Mouse (Mus musculus): Measurements from ENCODE around the gene Tiam2. TPM values are rescaled to one million over a fixed set of nuclear protein-coding genes. Genes with fewer than 3 reads are reported as not detected.

Gene Tiam2
- total and polyA plus RNA-seq, 3 experiments, result 0.42 to 1.9 TPM; not detected in 1

DNA sequence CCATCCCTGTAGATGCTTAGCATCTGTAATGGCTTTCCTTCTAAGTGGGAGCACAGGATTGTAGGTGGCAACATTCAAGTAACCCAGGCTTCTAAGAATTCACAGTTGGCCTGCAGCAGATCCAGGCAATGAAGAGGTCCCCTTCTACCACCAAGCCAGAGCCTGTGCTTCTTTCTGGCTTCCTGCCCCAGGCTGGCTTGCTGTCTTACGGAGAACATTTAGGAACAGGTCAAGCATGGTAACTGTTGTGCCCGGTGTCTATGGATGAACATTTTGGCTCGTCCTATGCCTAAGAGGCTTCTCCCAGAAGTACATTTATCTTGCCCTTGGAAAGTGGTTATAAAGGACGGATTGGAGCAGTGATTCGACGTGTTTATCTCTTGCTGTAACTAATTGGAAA lies 165.3 kb downstream of the Tiam2 start:
- no peak overlapping the region for H3K4me3 ChIP-seq (ENCODE audit: control insufficient read depth in 1 of 2, insufficient read depth in 1 of 2, low read depth in 2 of 2, low read length in 2 of 2)
- H3K79me2 ChIP-seq (ENCODE audit: control insufficient read depth, insufficient read depth, low read length, poor library complexity), result no peaks in the 10 kb centered on the region
- H3K27ac ChIP-seq (ENCODE audit: control insufficient read depth, low read depth, low read length), result no peak overlapping the region
- TF ChIP-seq CHD2 (IDR thresholded peaks at IDR 0.05; ENCODE audit: low read length) (no peak), RAD21 (IDR thresholded peaks at IDR 0.05; ENCODE audit: low read depth, low read length) (no peak), CTCF (IDR thresholded peaks at IDR 0.05 in 2 of 3, conservative IDR thresholded peaks at IDR 0.05 in 1 of 3; ENCODE audit: control insufficient read depth in 1 of 3, insufficient read depth in 1 of 3, low read depth in 2 of 3, low read length in 3 of 3, poor library complexity in 1 of 3, severe bottlenecking in 1 of 3) (no peak), POLR2A (IDR thresholded peaks at IDR 0.05; ENCODE audit: control insufficient read depth in 1 of 2, insufficient read depth in 1 of 2, low read depth in 1 of 2, low read length in 2 of 2, poor library complexity in 1 of 2) (no peak), ZKSCAN1 (IDR thresholded peaks at IDR 0.05; ENCODE audit: low read depth, low read length) (no peak), ELF1 (IDR thresholded peaks at IDR 0.05; ENCODE audit: low read depth, low read length) (no peak), POLR2AphosphoS5 (IDR thresholded peaks at IDR 0.05; ENCODE audit: borderline replicate concordance, low read depth, low read length) (no peak), ZC3H11A (IDR thresholded peaks at IDR 0.05; ENCODE audit: low read depth, low read length) (no peak), MEF2A (IDR thresholded peaks at IDR 0.05; ENCODE audit: extremely low read depth, insufficient replicate concordance, low read depth, low read length, poor library complexity, severe bottlenecking) (no peak), UBTF (IDR thresholded peaks at IDR 0.05; ENCODE audit: borderline replicate concordance, insufficient read depth, low read depth, low read length) (no peak), TCF12 (IDR thresholded peaks at IDR 0.05; ENCODE audit: low read depth, low read length) (no peak), GABPA (IDR thresholded peaks at IDR 0.05; ENCODE audit: low read depth, low read length) (no peak), ETS1 (IDR thresholded peaks at IDR 0.05; ENCODE audit: low read depth, low read length) (no peak), USF1 (IDR thresholded peaks at IDR 0.05; ENCODE audit: low read depth, low read length) (no peak), EP300 (IDR thresholded peaks at IDR 0.05; ENCODE audit: low read depth in 1 of 2, low read length in 2 of 2) (no peak)
- DNase-seq (ENCODE audit: low read depth, low spot score), result no peak
- H3K36me3 ChIP-seq (ENCODE audit: control insufficient read depth in 1 of 2, insufficient read depth in 2 of 2, low read length in 2 of 2), result peaks cover 0 to 18% of the 10 kb centered on the region in 2 experiments; a peak in 2 of 4 replicates
- no peaks in the 10 kb centered on the region for H3K9me3 ChIP-seq (replicated peaks; ENCODE audit: insufficient read depth, low read length)
- H3K9ac ChIP-seq (ENCODE audit: control insufficient read depth, low read depth, low read length, poor library complexity, severe bottlenecking), result no peak overlapping the region
- H3K4me1 ChIP-seq (ENCODE audit: control insufficient read depth in 1 of 2, insufficient read depth in 2 of 2, low read length in 2 of 2), result peaks cover 7 to 21% of the 10 kb centered on the region in 2 experiments
- no peaks in the 10 kb centered on the region for H3K27me3 ChIP-seq (ENCODE audit: control insufficient read depth in 1 of 2, insufficient read depth in 2 of 2, low read length in 2 of 2)

- Histone ChIP-seq H3K9me3 (replicated peaks; ENCODE audit: insufficient read depth, low read length) (no peaks in the 10 kb centered on the region), H3K4me1 (ENCODE audit: control insufficient read depth in 1 of 2, insufficient read depth in 2 of 2, low read length in 2 of 2) (0 out of 4 replicates have a peak, but pooled peaks cover 0 to 2% of the 10 kb centered on the region in 2 experiments), H3K27ac (ENCODE audit: control insufficient read depth, low read depth, low read length) (no peak overlapping the region), H3K79me2 (ENCODE audit: control insufficient read depth, insufficient read depth, low read length, poor library complexity) (no peaks in the 10 kb centered on the region), H3K4me3 (ENCODE audit: control insufficient read depth in 1 of 2, insufficient read depth in 1 of 2, low read depth in 2 of 2, low read length in 2 of 2) (no peak overlapping the region), H3K9ac (ENCODE audit: control insufficient read depth, low read depth, low read length, poor library complexity, severe bottlenecking) (no peak overlapping the region), H3K27me3 (ENCODE audit: control insufficient read depth in 1 of 2, insufficient read depth in 2 of 2, low read length in 2 of 2) (no peaks in the 10 kb centered on the region), H3K36me3 (ENCODE audit: control insufficient read depth in 1 of 2, insufficient read depth in 2 of 2, low read length in 2 of 2) (no peaks in the 10 kb centered on the region)
- no peak for DNase-seq (ENCODE audit: low read depth, low spot score)
- TF ChIP-seq CHD2 (IDR thresholded peaks at IDR 0.05; ENCODE audit: low read length), result no peak
- no peak for TF ChIP-seq NELFE (IDR thresholded peaks at IDR 0.05; ENCODE audit: low read depth, low read length)
- no peak for TF ChIP-seq MYC (IDR thresholded peaks at IDR 0.05; ENCODE audit: low read depth, low read length)
- TF ChIP-seq HCFC1 (IDR thresholded peaks at IDR 0.05; ENCODE audit: low read depth, low read length), result no peak
- no peak for TF ChIP-seq SMC3 (IDR thresholded peaks at IDR 0.05; ENCODE audit: low read depth, low read length)
Measured at GRCm38 (mm10) chr17:3495576-3495975, 169.2 kb downstream of the Tiam2 start.

Data from MEL (cell line).